Mouse (Mus musculus) limb, embryonic 11.5 days (tissue): Measurements from ENCODE around the gene Sbno2. TPM values are rescaled to one million over a fixed set of nuclear protein-coding genes. Genes with fewer than 3 reads are reported as not detected.

Experiments used
- ATAC-seq: fragments of 200-750 bp; cut with Nextera tagmentation; 2 replicates; pipeline ENCODE4 v1.8.0; 2017; ENCODE audit warnings: low read depth; ENCODE audit not compliant: insufficient number of reproducible peaks, low FRiP score, low TSS enrichment
- DNase-seq: peaks from one replicate; pipeline ENCODE4 v3.0.0-alpha.2; 2015; ENCODE audit warnings: low spot score
- H3K27ac ChIP-seq: fragments of 300-500 bp; sonication (generic); replicated peaks from 2 replicates; pipeline ENCODE4 v1.5.1; 2014; ENCODE audit warnings: low read depth, mild to moderate bottlenecking, low read length
- H3K27me3 ChIP-seq: fragments of 300-500 bp; sonication (generic); 2 replicates; pipeline ENCODE4 v1.6.1; 2014; ENCODE audit warnings: mild to moderate bottlenecking, low read length, mixed read lengths; ENCODE audit not compliant: control insufficient read depth, insufficient read depth
- H3K36me3 ChIP-seq: fragments of 300-500 bp; sonication (generic); 2 replicates; pipeline ENCODE4 v1.6.1; 2014; ENCODE audit warnings: mild to moderate bottlenecking, low read length, moderate library complexity, mixed read lengths; ENCODE audit not compliant: control insufficient read depth, insufficient read depth
- H3K4me1 ChIP-seq: fragments of 300-500 bp; sonication (generic); 2 replicates; pipeline ENCODE4 v1.6.1; 2014; ENCODE audit warnings: low read length, mixed read lengths; ENCODE audit not compliant: control insufficient read depth, insufficient read depth
- H3K4me2 ChIP-seq: fragments of 300-500 bp; sonication (generic); 2 replicates; pipeline ENCODE4 v1.6.1; 2014; ENCODE audit warnings: low read depth, mild to moderate bottlenecking, moderate library complexity; ENCODE audit not compliant: severe bottlenecking
- H3K4me3 ChIP-seq: fragments of 300-500 bp; sonication (generic); 2 replicates; pipeline ENCODE4 v1.5.1; 2014; ENCODE audit warnings: low read depth, low read length
- H3K9ac ChIP-seq: fragments of 300-500 bp; sonication (generic); 2 replicates; pipeline ENCODE4 v1.6.1; 2014; ENCODE audit warnings: mild to moderate bottlenecking, low read length
- H3K9me3 ChIP-seq: fragments of 300-500 bp; sonication (generic); 2 replicates; pipeline ENCODE4 v1.6.1; 2016; ENCODE audit warnings: low read length; ENCODE audit not compliant: control insufficient read depth
- whole genome bisulfite sequencing: fragments of 180-500 bp; shearing (Covaris S2); extraction: QIAGEN DNeasy Blood & Tissue Kit; methylation state at CpG from one replicate; pipeline ENCODE4 v1.1.7; 2014; 5-methylcytosine and 5-hydroxymethylcytosine counted together
- polyA plus RNA-seq: library from polyadenylated mRNA; unstranded; fragments of >200 nt; fragmentation: Nextera tagmentation; extraction: Ambion mirVana; gene quantifications from 2 replicates; pipeline ENCODE4 v1.2.1, GENCODE M21; 2014

Gene Sbno2
- polyA plus RNA-seq, 1 experiment from 2014 or later, result 8.1 TPM

DNA sequence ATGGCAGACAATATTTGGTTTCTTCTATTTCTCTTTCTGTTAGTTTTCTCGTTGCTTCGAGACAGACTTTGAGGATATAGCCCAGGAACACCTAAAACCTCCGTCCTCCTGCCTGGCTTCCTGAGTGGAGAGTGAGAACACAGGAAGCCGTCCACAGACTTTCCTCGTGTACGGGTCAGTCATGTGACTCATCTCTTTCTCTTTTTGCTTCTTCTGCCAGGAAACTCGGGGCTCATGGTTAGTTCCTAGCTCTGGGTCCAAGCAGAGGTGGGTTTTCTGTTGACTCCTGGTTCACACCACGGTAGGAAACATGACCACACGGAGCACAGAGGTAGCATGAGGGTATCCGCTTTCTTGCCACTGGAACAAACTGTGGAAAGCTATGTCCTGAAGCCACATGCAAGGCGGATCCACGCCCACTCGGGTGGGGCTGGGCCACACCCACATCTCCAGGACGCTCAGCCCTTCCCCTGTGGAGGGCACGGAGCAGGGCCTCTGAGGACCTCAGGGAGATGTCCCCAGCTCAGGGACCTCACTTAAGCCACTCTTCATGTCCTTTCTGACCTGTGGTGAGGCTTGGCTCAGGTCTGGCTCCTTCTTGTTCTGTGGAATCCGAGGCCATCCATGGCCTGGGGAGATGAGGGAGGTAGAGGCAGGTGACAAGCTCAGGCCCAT lies 24.8 kb downstream of the Sbno2 start:
- H3K36me3 ChIP-seq, result peaks cover 13% of the 10 kb centered on the region
- no peak for DNase-seq
- no peak overlapping the region for H3K4me2 ChIP-seq
- H3K27ac ChIP-seq, result no peak overlapping the region
- H3K27me3 ChIP-seq, result no peaks in the 10 kb centered on the region
- 87% methylated on average over 16 of the region's 16 CpGs for WGBS
- ATAC-seq, result no peak
- H3K4me1 ChIP-seq, result peaks cover 3% of the 10 kb centered on the region; the same call in 1 of the 2 replicates
- no peak overlapping the region for H3K9ac ChIP-seq
- H3K4me3 ChIP-seq, result no peak overlapping the region
- H3K9me3 ChIP-seq, result no peaks in the 10 kb centered on the region

DNA sequence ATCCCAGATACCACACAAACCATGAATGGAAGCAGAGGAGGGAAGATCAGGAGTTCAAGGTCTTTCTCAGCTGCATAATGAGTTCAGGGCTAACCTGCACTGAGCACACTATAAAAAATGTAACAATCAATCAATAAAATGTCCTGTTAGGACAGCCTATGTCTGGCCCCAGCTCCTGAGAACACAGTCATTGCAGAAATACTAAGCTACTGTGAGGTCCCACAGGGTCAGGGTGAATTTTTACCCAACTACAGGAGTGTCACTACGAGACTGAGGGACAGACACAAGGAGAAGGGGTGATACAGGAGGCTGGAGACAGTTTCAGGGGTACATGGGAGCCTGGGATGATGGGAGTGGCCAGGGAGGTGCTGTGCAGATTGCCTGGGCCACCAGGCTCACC lies 27.0 kb downstream of the Sbno2 start:
- Histone ChIP-seq H3K27me3 (no peaks in the 10 kb centered on the region), H3K4me3 (no peak overlapping the region), H3K9ac (no peak overlapping the region), H3K27ac (no peak overlapping the region), H3K4me1 (peaks cover 9% of the 10 kb centered on the region), H3K4me2 (no peak overlapping the region), H3K36me3 (peaks cover 13% of the 10 kb centered on the region), H3K9me3 (no peaks in the 10 kb centered on the region)
- ATAC-seq (no peak), DNase-seq (no peak)
- 86% methylated on average over 1 of the region's 1 CpGs for WGBS

DNA sequence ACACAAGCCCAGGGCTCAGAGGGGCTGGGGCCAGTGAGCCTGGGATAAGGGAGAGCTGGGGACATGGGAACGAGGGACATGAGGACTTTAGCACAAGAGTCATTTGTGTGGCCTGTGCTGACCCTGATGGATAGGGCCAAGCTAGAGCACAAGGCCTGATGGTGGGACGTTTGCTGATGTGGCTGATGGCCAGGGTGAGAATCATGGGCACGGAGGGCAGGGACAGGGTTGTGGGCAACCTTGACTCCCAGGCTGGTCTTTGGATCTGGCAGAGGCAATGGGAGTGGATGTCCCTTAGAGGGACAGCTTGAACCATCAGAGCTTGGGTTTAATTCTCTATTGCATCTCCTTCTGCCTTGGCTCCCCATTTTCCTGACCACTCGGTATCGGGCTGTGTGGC lies 28.1 kb downstream of the Sbno2 start:
- DNase-seq, result no peak
- WGBS, result 89% methylated on average over 5 of the region's 5 CpGs

GRCm38 (mm10) chr10:80076386-80076785 lies 29.0 kb downstream of the Sbno2 start:
- Histone ChIP-seq H3K4me3 (no peak overlapping the region), H3K27me3 (no peaks in the 10 kb centered on the region), H3K4me1 (peaks cover 12% of the 10 kb centered on the region), H3K9ac (no peak overlapping the region), H3K4me2 (no peak overlapping the region), H3K36me3 (peaks cover 5% of the 10 kb centered on the region), H3K27ac (no peak overlapping the region), H3K9me3 (no peaks in the 10 kb centered on the region)
- 94% methylated on average over 4 of the region's 4 CpGs for WGBS
- ATAC-seq (no peak), DNase-seq (no peak)

More for the DNA sequence above, 28.1 kb downstream of the Sbno2 start:
- ATAC-seq, result no peak
- Histone ChIP-seq H3K4me2 (no peak overlapping the region), H3K27ac (no peak overlapping the region), H3K9me3 (no peaks in the 10 kb centered on the region), H3K4me3 (no peak overlapping the region), H3K4me1 (peaks cover 9% of the 10 kb centered on the region), H3K9ac (no peak overlapping the region), H3K27me3 (no peaks in the 10 kb centered on the region), H3K36me3 (peaks cover 11% of the 10 kb centered on the region)

- Histone ChIP-seq H3K4me3 (no peak overlapping the region), H3K9ac (no peak overlapping the region), H3K4me2 (no peak overlapping the region), H3K4me1 (peaks cover 15% of the 10 kb centered on the region), H3K27ac (no peak overlapping the region), H3K27me3 (no peaks in the 10 kb centered on the region), H3K9me3 (no peaks in the 10 kb centered on the region), H3K36me3 (peaks cover 5% of the 10 kb centered on the region)
- no peak for DNase-seq
- 50% methylated on average over 1 of the region's 1 CpGs for WGBS
- no peak for ATAC-seq
Measured at GRCm38 (mm10) chr10:80075924-80076323, 29.4 kb downstream of the Sbno2 start.

- Histone ChIP-seq H3K4me2 (peak overlapping the region; percentile 31), H3K27me3 (no peaks in the 10 kb centered on the region), H3K36me3 (peaks cover 3% of the 10 kb centered on the region), H3K27ac (no peak overlapping the region), H3K4me1 (peaks cover 15% of the 10 kb centered on the region), H3K9me3 (no peaks in the 10 kb centered on the region), H3K4me3 (no peak overlapping the region; the same call in 1 of the 2 replicates), H3K9ac (peak overlapping the region; percentile 43)
- peak; percentile 44 for DNase-seq
- ATAC-seq, result no peak
- 15% methylated on average over 28 of the region's 28 CpGs for WGBS
Measured at GRCm38 (mm10) chr10:80074813-80075601, 30.4 kb downstream of the Sbno2 start.

DNA sequence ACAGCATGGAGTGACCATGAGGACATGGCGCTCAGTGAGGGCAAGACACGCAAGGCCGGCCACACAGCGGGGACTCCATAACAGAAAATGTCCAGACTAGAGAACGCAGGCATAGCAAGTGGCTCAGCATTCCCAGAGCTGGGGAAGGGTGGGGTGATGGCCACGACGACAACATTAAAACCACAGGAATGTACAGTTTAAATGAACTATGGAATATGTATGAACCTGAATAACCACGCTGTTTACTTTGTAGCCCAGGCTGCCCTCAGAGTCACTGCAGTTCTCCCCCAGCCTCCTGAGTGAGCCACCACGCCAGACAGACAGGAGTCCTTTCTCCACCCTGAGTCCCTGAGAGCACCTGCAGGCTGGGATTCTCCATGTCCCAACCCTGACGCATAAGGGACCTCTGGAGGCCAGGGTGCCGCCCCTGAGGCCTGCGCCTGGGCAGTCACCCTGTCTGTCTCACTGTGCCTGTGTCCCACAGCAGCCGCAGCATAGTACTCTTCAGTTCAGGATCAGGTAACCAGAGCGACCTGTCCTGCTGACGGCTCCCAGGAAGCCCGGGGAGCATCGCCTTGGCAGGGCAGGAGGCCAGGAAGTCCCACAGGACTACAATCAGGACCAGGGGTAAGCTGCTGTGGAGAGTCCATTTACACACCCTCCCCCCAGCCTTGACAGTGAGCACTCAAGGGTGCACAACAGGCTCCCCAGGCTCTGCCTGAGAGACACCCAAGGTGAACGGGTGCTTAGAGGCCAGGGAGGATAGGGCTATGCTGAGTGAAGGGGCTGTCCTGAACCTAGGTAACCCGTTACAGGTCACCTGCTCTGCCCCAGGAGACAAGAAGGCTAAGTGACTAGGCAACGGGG lies 32.5 kb downstream of the Sbno2 start:
- Histone ChIP-seq H3K4me3 (no peak overlapping the region), H3K4me1 (peaks cover 15% of the 10 kb centered on the region), H3K27me3 (no peaks in the 10 kb centered on the region), H3K27ac (no peak overlapping the region), H3K36me3 (no peaks in the 10 kb centered on the region; the same call in 1 of the 2 replicates), H3K9me3 (no peaks in the 10 kb centered on the region), H3K9ac (no peak overlapping the region), H3K4me2 (no peak overlapping the region)
- DNase-seq (no peak), ATAC-seq (no peak)
- WGBS, result 86% methylated on average over 20 of the region's 20 CpGs

DNA sequence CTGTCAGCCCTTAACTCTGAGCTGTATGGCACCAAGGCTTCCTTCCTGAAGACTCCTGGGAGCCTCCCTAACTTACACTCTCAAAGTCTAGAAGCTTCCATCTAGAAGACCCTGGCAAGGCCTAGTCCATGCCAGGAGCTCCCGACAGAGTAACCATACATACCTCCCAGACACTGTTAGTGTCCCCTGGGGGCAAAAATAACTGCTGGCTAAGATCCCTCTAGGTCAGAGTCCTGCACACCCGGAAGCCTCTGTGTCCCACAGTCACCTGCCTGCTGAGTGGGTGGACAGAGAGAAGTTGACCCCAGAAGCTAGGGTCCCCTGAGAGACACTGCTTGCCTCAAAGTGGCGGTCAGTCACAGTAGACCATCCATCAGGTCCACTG lies 33.9 kb downstream of the Sbno2 start:
- Histone ChIP-seq H3K9me3 (no peaks in the 10 kb centered on the region), H3K4me1 (peaks cover 15% of the 10 kb centered on the region), H3K27me3 (no peaks in the 10 kb centered on the region), H3K4me2 (no peak overlapping the region), H3K36me3 (no peaks in the 10 kb centered on the region; the same call in 1 of the 2 replicates), H3K9ac (0 out of 2 replicates have a peak overlapping the region, but pooled peaks have one; percentile 27), H3K4me3 (no peak overlapping the region), H3K27ac (peak overlapping the region; percentile 62)
- no peak for DNase-seq
- 76% methylated on average over 3 of the region's 3 CpGs for WGBS
- no peak for ATAC-seq
